Mouse (Mus musculus): ENCODE results near the gene Dcps. TPM values are rescaled to one million over a fixed set of nuclear protein-coding genes. Genes with fewer than 3 reads are reported as not detected.
"Not testable (repeated sequence)": the region's sequence is repeated elsewhere in the genome, so short reads cannot be mapped to it uniquely, and the experiment has no call there.

Dcps gene
- polyA plus RNA-seq, 1 experiment: 25.3 TPM

- H3K4me3 ChIP-seq (ENCODE audit: insufficient read depth, low read length): no peak overlapping the region
- H3K4me1 ChIP-seq (ENCODE audit: control insufficient read depth, insufficient read depth, low read length): peaks cover 2% of the 10 kb centered on the region
- no peak overlapping the region for H3K27ac ChIP-seq (ENCODE audit: insufficient read depth, low read length)
- TF ChIP-seq CTCF (IDR thresholded peaks at IDR 0.05; ENCODE audit: extremely low read depth, insufficient read depth, low read length) (no peak), POLR2A (IDR thresholded peaks at IDR 0.05; ENCODE audit: extremely low read depth, insufficient read depth, low read length) (no peak)
Measured at GRCm38 (mm10) chr9:35161721-35162120, 14.1 kb downstream of the Dcps start.

- no peak for TF ChIP-seq POLR2A (IDR thresholded peaks at IDR 0.05; ENCODE audit: extremely low read depth, insufficient read depth, low read length)
- no peak for TF ChIP-seq CTCF (IDR thresholded peaks at IDR 0.05; ENCODE audit: extremely low read depth, insufficient read depth, low read length)
- no peak overlapping the region for H3K27ac ChIP-seq (ENCODE audit: insufficient read depth, low read length)
- H3K4me1 ChIP-seq (ENCODE audit: control insufficient read depth, insufficient read depth, low read length): peaks cover 12% of the 10 kb centered on the region
- no peak overlapping the region for H3K4me3 ChIP-seq (ENCODE audit: insufficient read depth, low read length)
Measured at GRCm38 (mm10) chr9:35160662-35161061, 15.2 kb downstream of the Dcps start.

- TF ChIP-seq CTCF (IDR thresholded peaks at IDR 0.05; ENCODE audit: extremely low read depth, insufficient read depth, low read length) (no peak), POLR2A (IDR thresholded peaks at IDR 0.05; ENCODE audit: extremely low read depth, insufficient read depth, low read length) (no peak)
Measured at GRCm38 (mm10) chr9:35158477-35158876, 17.4 kb downstream of the Dcps start.

GRCm38 (mm10) chr9:35156862-35157261 is 19.0 kb downstream of the Dcps start:
- H3K4me1 ChIP-seq (ENCODE audit: control insufficient read depth, insufficient read depth, low read length): peaks cover 12% of the 10 kb centered on the region
- no peak overlapping the region for H3K27ac ChIP-seq (ENCODE audit: insufficient read depth, low read length)
- TF ChIP-seq CTCF (IDR thresholded peaks at IDR 0.05; ENCODE audit: extremely low read depth, insufficient read depth, low read length) (no peak), POLR2A (IDR thresholded peaks at IDR 0.05; ENCODE audit: extremely low read depth, insufficient read depth, low read length) (no peak)
- no peak overlapping the region for H3K4me3 ChIP-seq (ENCODE audit: insufficient read depth, low read length)

More at GRCm38 (mm10) chr9:35158477-35158876, 17.4 kb downstream of the Dcps start:
- Histone ChIP-seq H3K4me1 (ENCODE audit: control insufficient read depth, insufficient read depth, low read length) (peaks cover 12% of the 10 kb centered on the region), H3K27ac (ENCODE audit: insufficient read depth, low read length) (no peak overlapping the region), H3K4me3 (ENCODE audit: insufficient read depth, low read length) (no peak overlapping the region)

GRCm38 (mm10) chr9:35156002-35156710 is 19.7 kb downstream of the Dcps start:
- H3K4me3 ChIP-seq (ENCODE audit: insufficient read depth, low read length): no peak overlapping the region
- no peak overlapping the region for H3K27ac ChIP-seq (ENCODE audit: insufficient read depth, low read length)
- peaks cover 12% of the 10 kb centered on the region for H3K4me1 ChIP-seq (ENCODE audit: control insufficient read depth, insufficient read depth, low read length)
- TF ChIP-seq POLR2A (IDR thresholded peaks at IDR 0.05; ENCODE audit: extremely low read depth, insufficient read depth, low read length) (no peak), CTCF (IDR thresholded peaks at IDR 0.05; ENCODE audit: extremely low read depth, insufficient read depth, low read length) (no peak)

- Histone ChIP-seq H3K4me3 (ENCODE audit: insufficient read depth, low read length) (no peak overlapping the region), H3K27ac (ENCODE audit: insufficient read depth, low read length) (no peak overlapping the region), H3K4me1 (ENCODE audit: control insufficient read depth, insufficient read depth, low read length) (peaks cover 12% of the 10 kb centered on the region)
- no peak for TF ChIP-seq POLR2A (IDR thresholded peaks at IDR 0.05; ENCODE audit: extremely low read depth, insufficient read depth, low read length)
- no peak for TF ChIP-seq CTCF (IDR thresholded peaks at IDR 0.05; ENCODE audit: extremely low read depth, insufficient read depth, low read length)
Measured at GRCm38 (mm10) chr9:35152923-35153322, 22.9 kb downstream of the Dcps start.

- not testable (repeated sequence) for H3K27ac ChIP-seq (ENCODE audit: insufficient read depth, low read length); H3K4me3 ChIP-seq (ENCODE audit: insufficient read depth, low read length); H3K4me1 ChIP-seq (ENCODE audit: control insufficient read depth, insufficient read depth, low read length)
Measured at GRCm38 (mm10) chr9:35148822-35149221, 27.0 kb downstream of the Dcps start.

GRCm38 (mm10) chr9:35147261-35147660 is 28.6 kb downstream of the Dcps start:
- not testable (repeated sequence) for H3K4me3 ChIP-seq (ENCODE audit: insufficient read depth, low read length); H3K27ac ChIP-seq (ENCODE audit: insufficient read depth, low read length); H3K4me1 ChIP-seq (ENCODE audit: control insufficient read depth, insufficient read depth, low read length)

- Histone ChIP-seq H3K4me1 (ENCODE audit: control insufficient read depth, insufficient read depth, low read length) (no peaks in the 10 kb centered on the region), H3K4me3 (ENCODE audit: insufficient read depth, low read length) (no peak overlapping the region), H3K27ac (ENCODE audit: insufficient read depth, low read length) (no peak overlapping the region)
- TF ChIP-seq POLR2A (IDR thresholded peaks at IDR 0.05; ENCODE audit: extremely low read depth, insufficient read depth, low read length): no peak
- no peak for TF ChIP-seq CTCF (IDR thresholded peaks at IDR 0.05; ENCODE audit: extremely low read depth, insufficient read depth, low read length)
Measured at GRCm38 (mm10) chr9:35145829-35146228, 30.0 kb downstream of the Dcps start.

GRCm38 (mm10) chr9:35145118-35145517 is 30.7 kb downstream of the Dcps start:
- Histone ChIP-seq H3K4me3 (ENCODE audit: insufficient read depth, low read length) (no peak overlapping the region), H3K4me1 (ENCODE audit: control insufficient read depth, insufficient read depth, low read length) (no peaks in the 10 kb centered on the region), H3K27ac (ENCODE audit: insufficient read depth, low read length) (no peak overlapping the region)
- no peak for TF ChIP-seq CTCF (IDR thresholded peaks at IDR 0.05; ENCODE audit: extremely low read depth, insufficient read depth, low read length)
- TF ChIP-seq POLR2A (IDR thresholded peaks at IDR 0.05; ENCODE audit: extremely low read depth, insufficient read depth, low read length): no peak
